Mouse (Mus musculus) heart, postnatal 0 days (tissue): ENCODE results near the gene Kif18b.

Source experiments
- CTCF ChIP-seq: IDR thresholded peaks from 2 replicates; pipeline ENCODE4 v1.5.1; 2016; ENCODE audit warnings: antibody characterized with exemption, control low read depth, low read depth
- EP300 ChIP-seq: IDR thresholded peaks from 2 replicates; pipeline ENCODE4 v1.6.1; 2016; ENCODE audit warnings: antibody characterized with exemption, low read depth

DNA sequence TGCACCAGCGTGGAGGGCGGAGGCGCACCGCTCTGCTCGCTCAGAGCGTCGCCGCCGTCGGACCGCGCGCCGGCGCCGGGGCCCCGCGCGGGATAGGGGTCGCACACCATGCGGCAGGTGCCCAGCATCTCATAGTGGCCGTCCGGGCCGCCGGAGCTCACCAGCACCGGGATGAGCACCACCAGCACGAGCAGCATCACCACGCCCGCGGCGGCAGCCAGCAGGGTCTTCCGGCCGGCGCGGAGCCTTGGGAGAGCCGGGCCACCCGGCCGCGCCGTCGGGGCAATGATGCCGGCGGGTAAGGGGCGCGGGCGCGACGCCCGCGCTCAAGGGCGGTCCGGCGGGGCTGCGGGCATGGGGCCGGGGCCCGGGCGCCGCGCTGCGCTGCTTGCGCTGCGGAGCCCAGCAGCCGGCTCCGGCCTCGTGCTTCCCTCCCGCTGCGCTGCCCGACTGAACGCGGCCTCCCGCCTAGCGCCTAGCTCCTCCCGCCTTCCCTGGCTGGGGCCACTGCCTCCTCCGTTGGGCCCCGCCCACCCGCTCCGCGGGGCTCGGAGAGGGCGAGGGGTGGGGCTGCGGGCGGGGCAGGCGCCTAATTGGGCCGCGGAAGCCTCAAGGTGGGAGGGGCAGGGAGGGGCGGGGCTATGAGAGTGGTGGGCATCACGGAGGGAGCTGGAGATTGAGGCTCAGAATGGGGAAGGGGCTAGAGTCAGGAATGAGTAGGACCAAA is 21.5 kb upstream of the Kif18b start, which contains the start of gene C1ql1:
- TF ChIP-seq CTCF (no peak), EP300 (no peak)
